Mouse (Mus musculus) thymus, adult 18-20 months (tissue): ENCODE results near the gene Rai1.

Experiments used
- DNase-seq, 2 experiments: peaks; one replicate each; pipeline ENCODE4 v3.0.0; 2022; ENCODE audit warnings: mixed read lengths in 2 of 2

Gene Rai1

DNA sequence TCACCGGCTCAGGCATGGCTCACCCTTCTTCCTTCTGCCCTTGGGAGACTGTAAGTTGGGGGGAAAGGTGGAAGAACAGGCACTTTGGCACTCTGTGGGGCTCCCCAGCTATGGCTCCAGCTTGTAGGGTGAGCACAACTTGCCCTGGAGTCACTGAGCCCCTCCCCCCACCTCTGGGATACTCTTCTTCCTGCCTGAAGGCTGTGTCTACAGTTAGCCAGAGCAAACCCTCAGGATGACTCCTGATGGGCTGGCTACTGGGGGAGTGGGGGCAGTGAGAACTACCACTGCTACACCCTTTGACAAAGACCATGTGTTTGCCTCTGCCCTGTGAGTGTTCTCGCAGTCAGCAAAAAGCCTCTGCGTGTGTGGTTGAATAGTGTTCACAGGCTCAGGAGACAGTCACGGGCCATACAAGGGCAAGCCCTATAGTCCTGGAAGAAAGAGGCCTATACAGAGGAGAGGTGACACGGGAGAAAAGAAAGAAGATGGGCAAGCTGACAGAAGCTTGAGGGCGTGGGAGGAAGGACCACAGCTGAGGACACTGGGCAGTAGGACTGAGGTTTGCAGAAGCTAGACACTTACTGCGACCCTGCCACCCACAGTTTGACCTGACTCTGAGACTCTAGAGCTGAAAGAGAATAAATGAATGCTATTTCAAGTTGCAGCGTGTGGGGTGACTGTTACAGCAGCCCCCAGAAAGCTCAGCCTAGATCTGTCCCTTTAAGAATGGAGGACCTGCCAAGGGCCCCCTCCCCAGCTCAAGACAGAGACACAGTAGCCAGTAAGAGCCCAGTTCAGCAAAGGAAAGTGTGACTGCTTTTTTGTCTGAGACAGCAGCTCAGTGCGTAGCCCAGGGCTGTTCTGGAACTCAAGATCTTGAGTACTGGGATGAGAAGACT lies 9.7 kb upstream of the Rai1 start:
- DNase-seq, result no peak

DNA sequence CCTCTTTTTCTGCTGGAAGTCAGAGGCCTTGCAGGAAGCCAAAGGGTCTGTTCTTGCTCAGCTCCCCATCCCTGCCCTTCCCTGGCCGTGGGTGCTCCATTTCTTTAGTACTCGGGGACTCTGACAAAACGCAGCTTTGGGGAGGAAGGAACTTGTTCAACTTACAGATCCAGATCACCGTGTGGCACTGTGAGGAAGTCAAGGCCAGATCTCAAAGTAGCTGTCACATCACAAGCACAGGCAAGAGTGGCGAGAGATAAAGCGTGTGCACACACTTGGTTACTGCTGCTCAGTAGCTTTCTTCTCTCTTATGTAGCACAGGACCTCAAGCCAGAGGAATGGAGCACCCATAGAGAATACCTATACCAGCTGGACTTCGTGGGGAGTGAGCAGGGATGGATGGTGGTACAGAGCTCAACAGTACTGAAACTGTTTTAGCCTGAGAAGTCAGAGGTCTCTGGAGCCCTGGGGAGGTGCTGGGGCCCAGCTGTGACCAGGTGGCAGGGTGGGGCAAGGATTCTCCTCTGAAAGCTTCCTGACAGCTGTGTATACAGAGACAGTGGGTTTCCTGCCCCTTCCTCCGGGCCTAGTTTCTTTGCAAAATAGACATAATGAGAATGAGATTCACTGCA lies 5.1 kb upstream of the Rai1 start:
- DNase-seq, result peak; percentile 81 to 86

- DNase-seq, result no peak
Measured at GRCm38 (mm10) chr11:60100827-60101555, 3.8 kb upstream of the Rai1 start.

GRCm38 (mm10) chr11:60101986-60102385 lies 2.8 kb upstream of the Rai1 start:
- no peak for DNase-seq

DNA sequence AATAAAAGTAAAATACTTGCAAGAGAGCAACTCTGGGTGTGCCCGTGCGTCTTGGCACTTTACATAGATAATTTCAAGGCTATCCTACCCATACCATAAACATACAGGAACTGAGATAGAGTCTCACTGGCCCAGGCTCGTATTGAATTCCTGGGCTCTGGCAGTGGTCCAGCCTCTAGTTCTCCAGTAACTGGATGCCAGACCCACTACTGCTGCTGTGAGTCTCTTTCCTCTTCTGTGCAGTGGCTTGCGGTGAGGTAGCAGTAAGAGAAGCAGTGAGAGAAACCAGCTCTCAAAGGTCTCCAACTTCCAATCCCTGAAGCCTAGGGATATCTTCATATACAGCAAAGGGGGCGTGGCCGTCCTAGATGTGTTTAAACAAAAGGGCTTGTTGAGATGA lies 2.1 kb upstream of the Rai1 start:
- DNase-seq, result no peak

DNA sequence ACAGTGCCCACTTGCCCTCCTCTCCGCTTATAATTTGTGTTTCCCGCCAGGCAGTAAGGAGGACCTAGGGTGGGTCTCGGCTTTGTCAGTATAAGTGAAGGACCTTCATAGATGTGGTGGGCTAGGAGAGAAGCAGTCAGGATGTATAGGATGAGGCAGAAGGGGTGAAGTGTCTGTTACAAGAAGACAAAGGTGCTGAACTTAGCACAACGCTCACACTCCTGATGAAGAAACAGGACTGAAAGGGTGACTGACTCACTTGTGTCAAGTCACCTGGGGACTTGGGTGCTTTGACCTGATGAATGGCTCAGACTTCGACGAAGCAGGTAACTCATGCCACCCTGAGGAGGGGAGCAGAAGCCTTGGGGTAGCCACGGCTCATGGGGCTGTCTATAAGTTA lies 1.2 kb upstream of the Rai1 start:
- no peak for DNase-seq

DNA sequence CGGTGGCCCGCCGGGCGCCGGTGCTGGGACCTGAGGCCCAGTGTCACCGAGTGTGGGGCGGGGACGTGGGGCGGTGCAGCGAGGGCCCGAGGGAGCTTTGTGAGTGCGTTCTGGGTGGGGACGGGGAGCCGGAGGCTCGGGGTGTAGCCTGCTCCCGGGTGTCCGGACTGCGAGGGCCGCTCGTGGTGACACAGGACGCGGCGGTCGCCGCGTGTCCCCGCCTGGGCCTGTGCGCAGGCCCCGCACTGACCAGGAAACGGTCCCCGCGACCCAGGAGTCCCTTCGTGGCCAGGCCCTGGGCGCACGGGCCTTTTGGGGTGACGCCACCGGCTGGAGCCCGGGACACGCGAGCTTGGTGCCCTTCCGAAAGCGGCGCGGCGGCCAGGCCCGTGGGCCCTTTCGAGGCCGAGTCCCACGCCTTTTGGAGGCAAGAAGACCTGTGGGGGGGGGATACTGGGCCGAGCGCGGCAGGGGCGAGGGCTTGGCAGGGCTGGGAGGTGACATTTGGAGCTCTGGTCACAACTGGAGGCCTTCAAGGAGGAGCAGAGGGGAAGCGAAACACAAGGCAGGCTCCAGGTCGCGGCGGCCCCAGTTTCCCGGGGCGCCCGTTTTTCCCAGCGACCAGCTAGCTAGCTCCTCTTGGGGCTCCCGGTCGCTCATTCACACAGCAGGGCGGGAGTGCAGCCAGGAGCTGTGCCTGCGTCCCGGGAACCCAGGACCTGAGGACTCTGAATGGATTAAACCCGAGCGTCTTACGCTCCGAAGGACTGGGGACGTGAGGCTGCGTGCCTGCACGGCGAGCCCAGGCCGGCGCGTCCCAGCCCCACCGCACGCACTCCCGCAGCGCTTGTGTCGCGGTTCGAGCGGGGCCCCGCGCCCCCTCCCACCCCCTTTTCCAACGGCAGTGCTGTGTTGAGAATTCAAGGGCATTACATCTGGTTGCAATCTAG lies 1.1 kb downstream of the Rai1 start:
- DNase-seq, result peak; percentile 61 to 66

GRCm38 (mm10) chr11:60106543-60107110 lies 1.8 kb downstream of the Rai1 start:
- DNase-seq, result no peak

DNA sequence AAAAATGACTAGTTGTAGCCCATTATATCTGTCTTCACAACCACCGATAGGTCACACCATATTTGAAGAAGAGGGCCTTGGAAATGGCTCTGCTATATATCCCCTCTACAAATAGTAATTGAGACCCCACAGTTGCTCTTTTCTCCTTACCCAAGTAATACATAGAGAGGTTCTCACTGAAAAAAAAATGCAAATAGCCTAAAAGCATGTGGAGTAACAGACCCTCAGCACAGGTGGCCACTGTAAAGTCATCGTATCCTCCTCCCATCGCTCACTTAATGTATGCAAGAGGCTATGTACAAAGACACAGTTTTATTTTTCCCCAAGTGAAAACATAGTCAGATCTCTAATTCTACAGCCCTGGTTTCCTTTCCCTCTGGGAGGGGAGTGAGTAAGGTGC lies 2.6 kb downstream of the Rai1 start:
- DNase-seq, result no peak

- no peak for DNase-seq
Measured at GRCm38 (mm10) chr11:60108631-60109172, 3.9 kb downstream of the Rai1 start.

DNA sequence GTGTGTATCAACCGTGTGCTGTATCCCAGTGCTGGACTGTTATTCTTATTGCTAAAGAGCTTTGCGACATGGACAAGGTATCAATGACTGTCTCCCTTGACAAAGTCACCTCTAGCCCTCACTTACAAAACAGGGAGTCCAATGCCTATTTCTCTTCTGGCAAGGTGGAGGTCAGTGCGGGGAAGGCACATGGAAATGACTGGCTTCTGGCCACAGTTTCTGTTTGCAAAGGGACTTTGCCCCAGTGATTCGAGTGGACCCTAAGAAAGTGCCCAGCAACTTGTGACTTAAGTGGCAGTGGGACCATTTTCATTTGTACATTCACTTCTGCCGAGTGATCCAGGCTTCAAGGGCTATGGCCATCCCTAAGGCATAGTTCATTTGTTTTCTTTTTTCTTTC lies 5.6 kb downstream of the Rai1 start:
- no peak for DNase-seq

DNA sequence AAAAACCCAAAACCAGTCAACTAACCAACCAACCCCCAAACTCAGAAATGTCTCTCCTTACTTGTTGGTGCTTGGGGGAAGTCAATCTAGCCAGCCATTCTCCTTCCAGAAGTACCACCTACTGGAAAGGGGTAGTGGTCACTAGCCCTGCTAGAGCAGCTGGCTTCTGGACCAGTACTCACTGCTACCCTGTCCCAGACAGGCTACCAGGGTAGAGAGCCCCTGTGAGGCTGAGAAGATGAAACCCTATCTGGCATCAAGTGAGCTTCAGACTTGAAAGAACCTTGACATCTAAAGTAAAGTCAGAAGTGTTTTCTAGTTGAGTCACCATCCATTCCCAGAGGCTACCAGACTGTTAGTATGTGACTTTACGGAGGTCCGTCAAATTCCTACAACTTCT lies 6.8 kb downstream of the Rai1 start:
- no peak for DNase-seq

DNA sequence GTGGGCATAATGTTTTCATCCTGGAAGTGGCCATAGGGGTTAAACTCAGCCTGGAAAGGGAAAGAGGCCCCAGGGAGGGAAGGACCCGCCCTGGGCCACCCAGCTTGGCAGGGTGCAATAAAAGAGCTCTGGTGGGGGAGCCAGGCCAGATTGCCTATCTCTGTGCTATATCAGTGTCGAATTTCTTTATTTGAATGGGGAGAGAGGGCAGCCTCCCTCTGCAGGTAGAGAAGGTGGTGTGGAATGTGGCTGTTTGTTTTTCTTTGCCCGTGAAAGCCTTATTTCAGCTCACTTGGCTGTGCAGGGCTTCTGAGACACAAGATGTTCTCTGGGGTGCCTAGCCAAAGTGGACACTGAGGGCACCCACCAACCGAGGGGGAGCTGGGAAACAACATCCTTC lies 8.8 kb downstream of the Rai1 start:
- DNase-seq, result no peak

DNA sequence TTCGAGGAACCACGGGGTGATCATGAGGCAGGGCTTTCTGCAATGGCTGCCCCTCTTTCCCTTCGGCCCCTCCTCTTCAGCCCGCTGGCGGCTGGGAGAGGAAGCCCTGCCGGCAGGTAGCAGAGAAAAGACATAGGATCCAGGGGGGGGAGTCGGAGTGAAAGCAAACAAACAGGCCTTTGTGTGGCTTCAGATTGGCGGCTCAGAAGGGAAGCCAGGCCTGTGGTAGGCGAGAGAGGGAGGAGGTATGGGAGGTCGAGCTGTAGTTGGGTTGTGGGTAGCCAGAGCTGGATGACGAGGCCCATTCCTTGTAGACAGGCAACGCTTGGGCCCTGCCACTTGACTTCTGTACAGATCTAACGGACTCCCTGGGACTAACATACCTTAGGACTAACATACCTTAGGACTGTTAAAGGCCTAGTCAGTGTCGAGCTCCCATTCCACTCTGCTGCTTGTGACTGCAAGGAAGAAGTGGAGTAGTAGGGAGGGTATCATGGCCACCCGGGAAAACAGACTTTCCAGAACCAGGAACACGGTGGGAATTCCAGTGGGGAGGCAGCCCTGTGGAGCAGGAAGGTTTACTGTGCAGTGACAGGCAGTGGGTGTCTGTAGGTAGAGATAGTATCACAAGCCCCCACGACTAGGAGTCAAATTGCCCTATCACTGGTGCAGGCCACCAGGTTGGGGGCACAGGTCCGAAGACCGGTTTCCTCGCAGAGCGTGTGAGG lies 9.6 kb downstream of the Rai1 start:
- peak; percentile 62 to 77 for DNase-seq

GRCm38 (mm10) chr11:60115024-60115538 lies 10.3 kb downstream of the Rai1 start:
- DNase-seq, result peak; percentile 97 to 98

DNA sequence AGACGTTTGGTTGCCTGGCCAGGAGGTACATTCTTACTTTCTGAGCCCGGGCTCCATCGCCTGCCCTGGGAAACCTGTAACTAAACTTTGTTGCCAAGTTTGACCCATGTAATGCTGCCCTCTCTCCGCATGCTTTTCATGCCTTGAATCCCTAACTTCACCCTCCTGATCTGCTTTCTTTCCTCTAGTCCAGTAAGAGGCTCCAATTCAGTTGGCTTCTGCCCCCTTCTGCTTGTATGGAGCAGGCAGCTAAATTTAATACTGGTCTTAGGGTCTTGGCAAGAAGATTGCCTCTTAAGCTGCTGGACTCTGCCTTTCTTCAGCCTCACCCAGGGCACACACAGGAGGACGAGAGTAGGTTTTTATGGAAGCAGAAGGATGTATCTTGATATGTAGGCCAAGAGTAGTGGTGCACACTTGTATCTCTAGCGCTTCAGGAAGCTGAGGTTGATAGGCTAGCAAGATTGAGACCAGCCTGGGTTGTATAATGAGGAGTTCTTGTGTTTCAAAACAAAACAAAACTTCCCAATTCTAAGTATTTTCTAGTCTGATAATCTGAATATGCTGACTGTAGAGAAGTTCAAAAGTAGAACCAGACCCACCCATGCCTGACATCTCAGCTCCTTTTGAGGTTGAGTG lies 10.9 kb downstream of the Rai1 start:
- no peak for DNase-seq

GRCm38 (mm10) chr11:60120586-60121262 lies 15.9 kb downstream of the Rai1 start:
- no peak for DNase-seq

DNA sequence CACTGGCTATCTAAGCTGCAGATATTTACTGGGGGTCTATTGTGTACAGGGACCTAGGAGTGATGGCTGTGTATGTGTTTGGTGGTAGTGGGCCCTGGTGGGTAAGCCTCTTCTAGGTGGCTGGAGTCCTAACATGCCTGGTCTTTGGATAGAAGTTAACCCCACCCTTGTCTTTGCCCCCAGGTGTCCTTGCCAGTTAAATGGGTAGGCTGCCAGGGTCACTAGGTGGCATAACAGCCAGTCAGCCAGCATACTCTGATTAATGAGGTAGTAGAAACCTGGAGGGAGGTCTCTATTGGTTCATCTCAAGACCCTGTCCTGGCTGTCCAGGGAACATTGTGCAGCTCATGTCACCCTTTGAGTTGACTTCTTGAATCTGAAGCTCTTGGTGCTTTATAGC lies 17.8 kb downstream of the Rai1 start:
- DNase-seq, result no peak

GRCm38 (mm10) chr11:60127048-60127447 lies 22.2 kb downstream of the Rai1 start:
- no peak for DNase-seq
